ENCODE assay signal across 14 mouse cellular contexts in genomic region chr4:41609681-41610593, GRCm38 (mm10). TPM values are rescaled to one million over a fixed set of nuclear protein-coding genes. Genes with fewer than 3 reads are reported as not detected.
DNase-seq lines count a peak whose midpoint lies in the region; ATAC-seq and TF ChIP-seq lines count a peak whose summit lies in the region.
"Had no signal": no experiment of that assay in that cellular context is flagged by ENCODE, and none has a peak within 500 bp of the region (broad histone marks: within the 10 kb centered on the region; RNA-seq: fewer than 3 reads in every experiment).

No protein-coding gene starts in this region.

- TF ChIP-seq CTCF in liver, embryonic 14.5 days (IDR thresholded peaks at IDR 0.05; ENCODE audit: low read depth): peak; percentile 42
- peak; percentile 51 for TF ChIP-seq CTCF in stomach, postnatal 0 days (IDR thresholded peaks at IDR 0.05; ENCODE audit: low read depth)

- 90% methylated on average over 10 of the region's 10 CpGs for WGBS in forebrain, embryonic 10.5 days
- WGBS in forebrain, embryonic 16.5 days: 49% methylated on average over 10 of the region's 10 CpGs
- 63% methylated on average over 10 of the region's 10 CpGs for WGBS in liver, embryonic 14.5 days (ENCODE audit: insufficient replicate concordance)
- 66% methylated on average over 10 of the region's 10 CpGs for WGBS in liver, embryonic 12.5 days (ENCODE audit: insufficient replicate concordance)
- 74% methylated on average over 10 of the region's 10 CpGs for WGBS in stomach, postnatal 0 days

- peaks cover 58% of the 10 kb centered on the region for H3K4me1 ChIP-seq in forebrain, embryonic 10.5 days
- H3K4me1 ChIP-seq in forebrain, embryonic 16.5 days (replicated peaks; ENCODE audit: control insufficient read depth, insufficient read depth, low read length): peaks cover 52% of the 10 kb centered on the region
- no peaks in the 10 kb centered on the region for H3K4me1 ChIP-seq in liver, embryonic 14.5 days (replicated peaks; ENCODE audit: control insufficient read depth in 2 of 2, insufficient read depth in 2 of 2, low read length in 1 of 2)
- H3K4me1 ChIP-seq in liver, embryonic 12.5 days: no peaks in the 10 kb centered on the region
- no peaks in the 10 kb centered on the region for H3K4me1 ChIP-seq in stomach, postnatal 0 days (replicated peaks; ENCODE audit: control insufficient read depth, insufficient read depth)
- H3K4me1 ChIP-seq: limb, embryonic 15.5 days had no signal

- H3K9me3 ChIP-seq in forebrain, embryonic 10.5 days: no peaks in the 10 kb centered on the region
- H3K9me3 ChIP-seq in forebrain, embryonic 16.5 days (ENCODE audit: control insufficient read depth, low read length): no peaks in the 10 kb centered on the region
- no peaks in the 10 kb centered on the region for H3K9me3 ChIP-seq in liver, embryonic 14.5 days (ENCODE audit: control insufficient read depth, low read length)
- no peaks in the 10 kb centered on the region for H3K9me3 ChIP-seq in liver, embryonic 12.5 days (replicated peaks)
- H3K9me3 ChIP-seq in stomach, postnatal 0 days (ENCODE audit: control insufficient read depth, low read length): no peaks in the 10 kb centered on the region
- H3K9me3 ChIP-seq: embryonic facial prominence, embryonic 10.5 days; limb, embryonic 15.5 days had no signal

- no peak overlapping the region for H3K4me3 ChIP-seq in forebrain, embryonic 10.5 days
- H3K4me3 ChIP-seq in forebrain, embryonic 16.5 days (replicated peaks; ENCODE audit: low read length): no peak overlapping the region
- no peak overlapping the region for H3K4me3 ChIP-seq in liver, embryonic 14.5 days (ENCODE audit: insufficient read depth in 1 of 2, low read depth in 2 of 2, low read length in 2 of 2)
- H3K4me3 ChIP-seq in liver, embryonic 12.5 days: no peak overlapping the region
- H3K4me3 ChIP-seq in stomach, postnatal 0 days (ENCODE audit: low read depth, low read length): no peak overlapping the region
- H3K4me3 ChIP-seq: embryonic facial prominence, embryonic 10.5 days; limb, embryonic 15.5 days had no signal

- no peaks in the 10 kb centered on the region for H3K36me3 ChIP-seq in forebrain, embryonic 10.5 days (replicated peaks)
- H3K36me3 ChIP-seq in forebrain, embryonic 16.5 days (ENCODE audit: control insufficient read depth, insufficient read depth): no peaks in the 10 kb centered on the region
- no peaks in the 10 kb centered on the region for H3K36me3 ChIP-seq in liver, embryonic 14.5 days (replicated peaks; ENCODE audit: control insufficient read depth, insufficient read depth, low read depth)
- H3K36me3 ChIP-seq in liver, embryonic 12.5 days: no peaks in the 10 kb centered on the region
- H3K36me3 ChIP-seq in stomach, postnatal 0 days (ENCODE audit: control insufficient read depth, insufficient read depth, low read length): no peaks in the 10 kb centered on the region
- H3K36me3 ChIP-seq: embryonic facial prominence, embryonic 10.5 days; limb, embryonic 15.5 days had no signal

- no peak overlapping the region for H3K9ac ChIP-seq in forebrain, embryonic 16.5 days (replicated peaks; ENCODE audit: low read depth, low read length)
- H3K9ac ChIP-seq in liver, embryonic 14.5 days (replicated peaks): no peak overlapping the region
- no peak overlapping the region for H3K9ac ChIP-seq in liver, embryonic 12.5 days
- no peak overlapping the region for H3K9ac ChIP-seq in stomach, postnatal 0 days (ENCODE audit: low read length)
- H3K9ac ChIP-seq: limb, embryonic 15.5 days had no signal

- peaks cover 34% of the 10 kb centered on the region for H3K27me3 ChIP-seq in forebrain, embryonic 10.5 days (ENCODE audit: poor library complexity, severe bottlenecking)
- H3K27me3 ChIP-seq in forebrain, embryonic 16.5 days (replicated peaks; ENCODE audit: control insufficient read depth, insufficient read depth, low read length): no peaks in the 10 kb centered on the region
- H3K27me3 ChIP-seq in liver, embryonic 14.5 days (ENCODE audit: control insufficient read depth, insufficient read depth, low read length): no peaks in the 10 kb centered on the region
- peaks cover 11% of the 10 kb centered on the region for H3K27me3 ChIP-seq in liver, embryonic 12.5 days (replicated peaks)
- no peaks in the 10 kb centered on the region for H3K27me3 ChIP-seq in stomach, postnatal 0 days (ENCODE audit: control insufficient read depth, insufficient read depth, low read length)

- TF ChIP-seq EP300 in liver, embryonic 14.5 days (IDR thresholded peaks at IDR 0.05; ENCODE audit: low read depth): no peak
- no peak for TF ChIP-seq EP300 in stomach, postnatal 0 days (optimal IDR thresholded peaks at IDR 0.05)

- no peak for ATAC-seq in forebrain, embryonic 16.5 days
- ATAC-seq in liver, embryonic 14.5 days (ENCODE audit: insufficient read depth): no peak
- ATAC-seq in liver, embryonic 12.5 days: no peak
- no peak for ATAC-seq in stomach, postnatal 0 days (ENCODE audit: low FRiP score, low TSS enrichment)
- no peak for ATAC-seq in megakaryocyte progenitor cell, adult 5-6 weeks (replicated peaks; ENCODE audit: poor library complexity)

- H3K27ac ChIP-seq in forebrain, embryonic 10.5 days: 0 out of 2 replicates have a peak overlapping the region, but pooled peaks have one; percentile 5
- no peak overlapping the region for H3K27ac ChIP-seq in forebrain, embryonic 16.5 days (ENCODE audit: low read length)
- H3K27ac ChIP-seq in liver, embryonic 14.5 days: no peak overlapping the region
- H3K27ac ChIP-seq in liver, embryonic 12.5 days: no peak overlapping the region
- no peak overlapping the region for H3K27ac ChIP-seq in stomach, postnatal 0 days (replicated peaks)
- H3K27ac ChIP-seq: limb, embryonic 15.5 days had no signal

- no peak overlapping the region for H3K4me2 ChIP-seq in forebrain, embryonic 16.5 days (ENCODE audit: low read length)
- H3K4me2 ChIP-seq in liver, embryonic 14.5 days (ENCODE audit: low read depth): no peak overlapping the region
- no peak overlapping the region for H3K4me2 ChIP-seq in liver, embryonic 12.5 days
- no peak overlapping the region for H3K4me2 ChIP-seq in stomach, postnatal 0 days (replicated peaks; ENCODE audit: low read depth)
- H3K4me2 ChIP-seq: limb, embryonic 15.5 days had no signal

- no peak for DNase-seq in forebrain, embryonic 10.5 days (ENCODE audit: extremely low spot score, low spot score)
- no peak for DNase-seq in liver, embryonic 14.5 days (ENCODE audit: low read depth in 3 of 3, low spot score in 3 of 3)
- DNase-seq in MN1 (ENCODE audit: low spot score): peak; percentile 35
- DNase-seq in stomach, postnatal 0 days (ENCODE audit: low spot score): no peak
- no peak for DNase-seq in frontal cortex, postnatal 10 days (ENCODE audit: low spot score in 2 of 2)
- DNase-seq: adrenal gland, postnatal 36 days; gastrocnemius, postnatal 10 days; heart, postnatal 14 days; right cerebral cortex, adult 18-20 months had no signal

RNA-seq across cellular contexts. Expression of gene Enho, which starts 30.2 kb away (rescaled TPM):
- polyA plus RNA-seq in forebrain, embryonic 10.5 days (2016; fragmentation: Nextera tagmentation; extraction: Ambion mirVana): 19.7 and 21.3 TPM in 2 replicates
- 51.5 and 68.4 TPM in 2 replicates for polyA plus RNA-seq in forebrain, embryonic 16.5 days (2015; fragmentation: Nextera tagmentation; extraction: Ambion mirVana)
- polyA plus RNA-seq in liver, embryonic 14.5 days (2012; rRNA removed): 1.2 and 1.5 TPM in 2 replicates
- polyA plus RNA-seq in liver, embryonic 14.5 days (2014; fragmentation: Nextera tagmentation; extraction: Ambion mirVana): 1.7 and 1.8 TPM in 2 replicates
- polyA plus RNA-seq in liver, embryonic 12.5 days (2016; fragmentation: Nextera tagmentation; extraction: Ambion mirVana): 1.1 and 1.5 TPM in 2 replicates
- polyA plus RNA-seq in stomach, postnatal 0 days (2015; fragmentation: Nextera tagmentation; extraction: Ambion mirVana): 50.5 and 55.4 TPM in 2 replicates
- not detected in 2 replicates for total RNA-seq in megakaryocyte progenitor cell, adult 5-6 weeks (2015)
- total RNA-seq in megakaryocyte progenitor cell, adult 5-6 weeks (2017): not detected in 2 replicates

RNA-seq across cellular contexts. Expression of gene Dnaic1, which starts 40.4 kb away (rescaled TPM):
- 1.1 and 1.5 TPM in 2 replicates for polyA plus RNA-seq in forebrain, embryonic 10.5 days (2016; fragmentation: Nextera tagmentation; extraction: Ambion mirVana)
- polyA plus RNA-seq in forebrain, embryonic 16.5 days (2015; fragmentation: Nextera tagmentation; extraction: Ambion mirVana): 1.2 and 1.7 TPM in 2 replicates
- 1.3 and 1.9 TPM in 2 replicates for polyA plus RNA-seq in liver, embryonic 14.5 days (2012; rRNA removed)
- polyA plus RNA-seq in liver, embryonic 14.5 days (2014; fragmentation: Nextera tagmentation; extraction: Ambion mirVana): 2.1 and 2.6 TPM in 2 replicates
- polyA plus RNA-seq in liver, embryonic 12.5 days (2016; fragmentation: Nextera tagmentation; extraction: Ambion mirVana): 0.51 and 0.61 TPM in 2 replicates
- polyA plus RNA-seq in stomach, postnatal 0 days (2015; fragmentation: Nextera tagmentation; extraction: Ambion mirVana): 6.0 and 6.5 TPM in 2 replicates
- 0.44 TPM in 1 of 2 replicates, not detected in the other for total RNA-seq in megakaryocyte progenitor cell, adult 5-6 weeks (2015)
- not detected in 2 replicates for total RNA-seq in megakaryocyte progenitor cell, adult 5-6 weeks (2017)
- total RNA-seq: adrenal gland, postnatal 36 days had no signal

RNA-seq across cellular contexts. Expression of gene Fam219a, which starts 40.6 kb away (rescaled TPM):
- 1.8 and 3.3 TPM in 2 replicates for polyA plus RNA-seq in forebrain, embryonic 10.5 days (2016; fragmentation: Nextera tagmentation; extraction: Ambion mirVana)
- polyA plus RNA-seq in forebrain, embryonic 16.5 days (2015; fragmentation: Nextera tagmentation; extraction: Ambion mirVana): 13.7 and 14.2 TPM in 2 replicates
- 1.8 TPM in 2 replicates for polyA plus RNA-seq in liver, embryonic 14.5 days (2012; rRNA removed)
- polyA plus RNA-seq in liver, embryonic 14.5 days (2014; fragmentation: Nextera tagmentation; extraction: Ambion mirVana): 0.38 and 0.58 TPM in 2 replicates
- 1.0 and 2.0 TPM in 2 replicates for polyA plus RNA-seq in liver, embryonic 12.5 days (2016; fragmentation: Nextera tagmentation; extraction: Ambion mirVana)
- polyA plus RNA-seq in stomach, postnatal 0 days (2015; fragmentation: Nextera tagmentation; extraction: Ambion mirVana): 1.4 and 2.4 TPM in 2 replicates
- 0.98 and 1.1 TPM in 2 replicates for total RNA-seq in megakaryocyte progenitor cell, adult 5-6 weeks (2015)
- 0.33 and 4.1 TPM in 2 replicates for total RNA-seq in megakaryocyte progenitor cell, adult 5-6 weeks (2017)
